Mouse (Mus musculus) frontal cortex, postnatal 14 days (tissue): ENCODE results near the gene Trp63.
"Not testable (repeated sequence)": the region's sequence is repeated elsewhere in the genome, so short reads cannot be mapped to it uniquely, and the experiment has no call there.

Source experiments
- DNase-seq, 2 experiments: peaks; one replicate each; pipeline ENCODE4 v3.0.0; 2022; ENCODE audit warnings: low spot score in 2 of 2

Gene Trp63

DNA sequence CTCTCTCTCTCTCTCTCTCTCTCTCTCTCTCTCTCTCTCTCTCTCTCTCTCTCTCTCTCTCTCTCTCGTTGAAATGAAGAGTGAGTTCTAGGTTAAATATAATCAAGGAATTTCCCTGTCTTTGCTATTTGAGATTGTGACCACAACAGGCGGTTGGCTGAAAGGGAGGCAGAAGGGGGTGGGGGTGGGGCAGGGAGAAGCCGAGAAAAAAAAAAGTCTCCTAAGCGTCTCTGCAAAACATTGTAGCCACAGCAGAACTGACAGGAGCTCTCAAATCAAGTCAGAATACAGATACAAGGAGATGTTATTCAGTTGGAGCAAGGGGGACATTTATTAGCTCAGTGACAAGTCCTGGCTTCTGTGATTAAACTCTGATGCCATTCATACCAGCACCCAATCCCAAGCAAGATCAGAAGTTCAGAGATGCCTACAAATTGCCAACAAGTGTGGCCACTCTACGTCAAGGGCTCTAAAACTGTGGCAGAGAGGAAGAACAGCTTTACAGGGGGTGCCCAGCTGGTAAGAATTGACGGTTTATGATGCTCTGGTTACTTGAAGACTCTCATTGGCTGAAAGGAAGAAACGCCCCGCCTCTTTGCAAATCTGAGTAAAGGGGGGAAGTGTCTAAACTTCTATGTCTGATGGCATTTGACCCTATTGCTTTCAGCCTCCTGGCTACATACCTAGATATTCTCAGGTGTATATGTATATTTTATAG lies at the start of gene Trp63:
Gene Trp63 (plus strand): TSS at position 233 of the 718 bp plus-strand sequence.
- DNase-seq = no peak

GRCm38 (mm10) chr16:25644716-25645115 lies 38.8 kb upstream of the Trp63 start:
- not testable (repeated sequence) for DNase-seq

- DNase-seq = no peak
Measured at GRCm38 (mm10) chr16:25660510-25661235, 22.9 kb upstream of the Trp63 start.

GRCm38 (mm10) chr16:25663116-25663515 lies 20.4 kb upstream of the Trp63 start:
- no peak for DNase-seq

DNA sequence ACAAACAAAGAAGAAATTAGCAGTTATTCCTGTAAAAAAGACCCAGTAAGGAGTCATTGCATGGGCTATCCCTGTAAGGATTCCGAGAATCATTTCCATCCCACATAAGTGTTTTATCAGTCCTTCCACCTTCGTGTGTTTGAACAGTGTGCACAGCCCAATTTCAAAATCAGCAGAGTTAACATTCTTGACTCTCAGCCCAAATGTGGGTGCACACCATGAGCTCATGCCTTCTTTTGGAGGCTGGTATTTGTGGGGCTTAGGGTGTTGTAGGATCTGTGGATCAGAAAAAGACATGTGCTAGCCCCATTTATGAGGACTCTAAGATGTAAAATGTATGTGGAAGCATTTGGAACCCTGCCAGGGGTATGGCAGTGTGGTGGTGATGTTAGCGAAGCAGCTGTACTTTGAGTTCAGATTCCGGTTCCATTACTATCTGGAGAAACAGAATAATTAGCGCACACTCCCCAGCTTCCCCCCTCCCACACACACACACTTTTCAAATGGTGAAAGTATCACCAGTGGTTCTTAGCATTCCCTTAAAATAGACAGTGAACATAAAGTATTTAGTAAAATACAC lies 9.6 kb upstream of the Trp63 start:
- no peak for DNase-seq

- no peak for DNase-seq
Measured at GRCm38 (mm10) chr16:25680369-25680768, 3.2 kb upstream of the Trp63 start.

DNA sequence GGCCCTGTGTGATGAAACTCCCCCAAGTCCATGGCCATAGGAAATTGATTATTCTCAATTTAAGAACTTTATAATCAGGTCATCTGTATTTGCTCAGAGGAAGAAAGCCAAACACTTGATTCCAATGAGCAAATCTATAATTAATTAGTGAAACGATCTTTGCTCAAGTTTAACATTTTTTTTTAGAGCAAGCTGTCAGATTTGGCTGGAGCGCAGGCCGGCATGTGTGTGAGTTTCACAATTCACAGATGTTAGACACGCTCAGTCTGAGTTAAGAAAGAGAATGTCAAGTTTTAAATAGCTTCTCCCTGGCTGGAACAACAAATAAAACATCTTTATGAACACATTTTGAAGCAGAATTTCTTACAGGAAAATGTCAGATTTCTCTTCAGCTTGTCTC lies 1.0 kb upstream of the Trp63 start:
- DNase-seq = no peak

- no peak for DNase-seq
Measured at GRCm38 (mm10) chr16:25684572-25684971, 1.0 kb downstream of the Trp63 start.

DNA sequence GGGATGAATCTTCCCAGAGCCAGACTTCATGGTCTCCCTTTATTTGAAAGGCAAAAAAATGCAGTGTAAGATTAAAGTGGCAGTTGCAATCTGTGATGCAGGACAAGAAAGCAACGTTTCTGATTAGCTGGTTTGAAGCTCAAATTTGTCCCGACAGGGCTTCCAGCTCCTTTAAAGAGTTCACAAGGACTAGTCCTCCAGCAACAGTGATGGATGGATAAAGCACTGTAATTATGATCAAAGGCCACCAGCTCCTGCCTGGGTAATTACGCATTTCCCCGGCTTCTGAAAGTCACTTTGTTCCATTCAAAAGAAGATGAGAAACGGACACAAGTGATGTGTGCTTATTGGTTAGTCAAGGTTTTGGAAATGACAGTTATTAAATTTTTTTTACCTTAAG lies 7.0 kb downstream of the Trp63 start:
- DNase-seq = no peak

GRCm38 (mm10) chr16:25701252-25701651 lies 17.7 kb downstream of the Trp63 start:
- no peak for DNase-seq

- no peak for DNase-seq
Measured at GRCm38 (mm10) chr16:25706260-25706659, 22.7 kb downstream of the Trp63 start.

- DNase-seq = no peak
Measured at GRCm38 (mm10) chr16:25715790-25716189, 32.2 kb downstream of the Trp63 start.

DNA sequence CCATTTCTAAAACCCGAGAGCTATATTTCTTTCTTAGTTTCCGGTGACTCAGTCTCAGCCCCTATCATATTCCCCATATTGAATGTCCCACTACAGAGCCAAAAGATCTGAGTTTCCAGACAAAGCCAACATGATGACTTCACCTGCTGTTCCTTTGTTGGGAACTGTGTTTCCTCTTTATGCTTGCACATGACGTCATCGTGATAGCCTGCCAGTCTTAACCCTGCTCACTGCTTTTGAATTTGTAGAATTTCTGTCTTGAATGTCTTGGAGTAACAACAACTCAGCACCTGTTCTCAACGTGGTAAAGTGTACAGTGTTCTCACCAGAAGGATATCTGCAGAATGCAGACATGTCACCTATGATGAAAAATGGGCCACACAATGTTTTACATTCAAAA lies 39.6 kb downstream of the Trp63 start:
- no peak for DNase-seq

- no peak for DNase-seq
Measured at GRCm38 (mm10) chr16:25727001-25727400, 43.4 kb downstream of the Trp63 start.

- DNase-seq = no peak
Measured at GRCm38 (mm10) chr16:25727957-25728506, 44.5 kb downstream of the Trp63 start.

DNA sequence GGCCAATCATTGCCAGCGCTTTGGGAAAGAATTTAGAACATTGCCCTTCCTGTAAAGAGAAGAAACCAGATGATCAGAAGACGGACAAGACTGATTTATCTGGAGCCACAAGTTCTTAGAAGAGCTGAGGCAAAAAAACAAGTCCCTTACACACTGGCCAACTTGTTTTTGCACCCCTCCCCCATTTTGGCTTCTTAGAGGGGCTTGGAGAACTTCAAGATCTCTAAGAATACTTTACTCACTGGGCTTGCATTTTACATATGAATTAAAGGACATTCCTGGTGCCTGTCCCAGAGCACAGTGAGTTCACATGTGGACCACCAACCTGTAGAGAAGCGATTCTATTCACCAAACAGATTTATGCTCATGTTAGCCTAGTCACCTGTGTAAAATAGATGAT lies 53.3 kb downstream of the Trp63 start:
- no peak for DNase-seq

GRCm38 (mm10) chr16:25737623-25738050 lies 54.1 kb downstream of the Trp63 start:
- no peak for DNase-seq

DNA sequence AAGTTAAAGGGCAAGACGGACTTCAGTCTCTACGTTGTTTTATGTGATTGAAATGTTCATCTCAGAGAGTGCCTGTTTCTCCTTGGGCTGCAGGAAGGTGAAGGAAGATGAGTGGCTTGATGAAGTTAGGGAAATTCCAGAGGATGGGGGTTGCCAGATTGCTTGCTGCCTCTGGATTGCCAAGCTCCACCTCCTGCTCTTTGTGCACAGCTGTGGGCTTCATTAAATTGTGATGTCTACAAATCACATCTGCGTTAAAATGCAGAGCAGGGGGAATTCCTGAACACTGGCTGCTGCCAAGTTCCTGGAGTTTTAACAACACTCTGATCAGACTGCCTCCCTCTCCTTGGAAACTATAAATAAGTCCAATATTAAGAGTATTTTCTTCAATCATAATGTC lies 63.2 kb downstream of the Trp63 start:
- no peak for DNase-seq

DNA sequence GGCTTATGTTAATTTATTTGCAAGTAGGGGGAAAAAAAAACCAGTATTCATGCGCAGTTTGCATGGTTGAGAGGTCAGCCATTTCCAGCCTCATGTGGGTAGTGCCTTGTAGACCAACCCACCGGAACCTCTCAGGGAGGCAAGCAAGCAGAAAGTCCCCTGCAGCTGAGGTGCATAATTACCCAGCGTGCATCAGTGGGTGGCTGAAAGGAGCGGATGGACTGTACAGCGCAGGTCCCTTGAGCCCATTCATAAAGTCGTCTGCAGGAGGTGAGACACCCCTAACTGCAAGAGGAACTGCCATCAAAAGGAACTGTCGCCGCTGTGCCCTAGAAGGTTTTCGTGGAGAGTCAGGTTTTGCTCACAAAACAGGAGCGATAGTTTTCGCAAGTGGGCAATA lies 68.3 kb downstream of the Trp63 start:
- no peak for DNase-seq

- no peak for DNase-seq
Measured at GRCm38 (mm10) chr16:25758108-25758507, 74.5 kb downstream of the Trp63 start.

DNA sequence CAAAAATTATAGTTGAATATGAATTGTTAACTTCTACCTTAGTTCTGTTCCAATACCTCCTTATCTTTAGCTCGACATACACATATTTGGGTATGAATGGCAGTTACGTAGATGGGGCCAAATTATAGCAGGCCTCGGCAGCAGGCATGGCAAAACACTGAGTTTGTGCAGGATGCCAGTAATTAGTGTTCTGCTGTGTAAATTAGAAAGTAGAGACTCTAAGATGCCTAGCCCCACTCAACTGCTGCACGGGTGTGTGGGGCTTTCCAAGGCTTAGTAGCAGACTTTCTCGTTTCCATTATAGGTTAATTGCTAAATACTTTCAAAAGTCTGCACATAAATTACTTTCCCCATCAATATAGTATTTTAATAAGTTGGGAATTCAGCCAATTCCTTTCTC lies 82.0 kb downstream of the Trp63 start:
- DNase-seq = no peak

GRCm38 (mm10) chr16:25774611-25775010 lies 91.0 kb downstream of the Trp63 start:
- no peak for DNase-seq

DNA sequence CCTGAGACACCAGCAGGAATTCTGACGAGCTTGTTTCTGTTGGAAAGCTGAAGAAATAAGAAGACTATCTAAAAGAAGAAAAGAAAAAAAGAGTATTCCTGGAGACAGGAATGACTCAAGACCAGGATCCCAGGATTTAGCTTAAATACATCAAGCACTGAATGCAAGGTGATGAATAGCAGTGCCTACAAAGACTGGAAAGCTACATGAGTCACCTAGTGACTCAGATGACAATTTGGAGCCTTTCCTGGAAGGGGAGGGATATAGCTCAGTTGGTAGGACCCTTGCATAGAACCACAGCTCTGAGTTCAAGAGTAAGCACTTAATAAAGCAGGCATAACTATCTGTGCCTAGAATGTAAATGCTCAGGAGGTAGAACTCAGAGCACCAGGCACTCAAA lies 93.9 kb downstream of the Trp63 start:
- no peak for DNase-seq
